Mouse (Mus musculus) brown adipose tissue, adult 24 weeks (tissue): Measurements from ENCODE around the gene H2-T24. TPM values are rescaled to one million over a fixed set of nuclear protein-coding genes. Genes with fewer than 3 reads are reported as not detected.
"Not testable (repeated sequence)": the region's sequence is repeated elsewhere in the genome, so short reads cannot be mapped to it uniquely, and the experiment has no call there.

Experiments
- H3K27ac ChIP-seq: fragments of 200-500 bp; replicated peaks from 2 replicates; pipeline ENCODE4 v1.5.1; 2012; ENCODE audit warnings: low read depth, mild to moderate bottlenecking, low read length
- H3K4me1 ChIP-seq: fragments of 200-500 bp; 2 replicates; pipeline ENCODE4 v1.6.1; 2012; ENCODE audit warnings: low read length, mixed read lengths; ENCODE audit not compliant: control insufficient read depth, insufficient read depth, insufficient read length
- H3K4me3 ChIP-seq: fragments of 200-500 bp; 2 replicates; pipeline ENCODE4 v1.5.1; 2012; ENCODE audit warnings: low read depth, mild to moderate bottlenecking, low read length, moderate library complexity; ENCODE audit not compliant: insufficient read depth
- polyA plus RNA-seq: library from polyadenylated mRNA; stranded (reverse); fragments of >200 nt; gene quantifications from 2 replicates; pipeline ENCODE4 v1.2.4, GENCODE M21; 2012; ENCODE audit not compliant: missing spikeins, insufficient read depth, insufficient read length

Gene H2-T24
- polyA plus RNA-seq, 1 experiment, result 3.3 TPM

DNA sequence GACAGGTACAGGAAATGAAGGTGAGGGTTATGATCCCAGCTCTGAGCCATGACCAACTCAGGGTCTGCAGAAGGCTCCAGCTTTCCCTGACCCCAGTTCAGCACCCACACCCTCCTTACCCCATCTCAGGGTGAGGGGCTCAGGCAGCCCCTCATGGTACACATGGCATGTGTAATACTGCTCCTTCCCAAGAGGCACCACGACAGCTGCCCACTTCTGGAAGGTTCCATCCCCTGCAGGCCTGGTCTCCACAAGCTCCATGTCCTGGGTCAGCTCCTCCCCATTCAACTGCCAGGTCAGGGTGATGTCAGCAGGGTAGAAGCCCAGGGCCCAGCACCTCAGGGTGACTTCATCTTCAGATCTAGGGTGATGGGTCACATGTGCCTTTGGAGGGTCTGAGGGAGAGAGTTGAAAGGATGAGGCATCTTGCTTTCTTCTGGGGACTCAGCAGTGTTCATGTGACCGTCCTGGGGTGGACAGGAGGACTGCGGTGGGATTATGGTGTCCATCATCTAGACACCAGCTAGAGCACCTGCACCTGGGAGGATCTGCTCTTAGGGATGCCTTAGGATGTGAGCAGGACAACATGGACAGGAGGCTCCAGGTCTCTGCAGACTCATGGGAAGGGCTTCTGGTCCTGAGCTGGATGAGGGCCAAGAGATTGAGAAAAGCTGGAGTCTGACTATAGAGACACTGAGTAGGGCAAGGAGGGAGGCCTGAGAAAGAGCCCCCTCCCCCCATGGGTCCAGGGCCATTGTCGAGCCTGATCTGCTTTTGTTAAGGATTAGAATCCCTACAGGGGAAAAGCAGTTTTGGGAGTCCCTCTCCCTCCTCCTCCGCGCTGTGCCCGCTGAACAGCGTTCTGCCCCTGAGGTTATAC is 10.6 kb upstream of the H2-T24 start:
- H3K4me3 ChIP-seq, result peak overlapping the region; percentile 80

DNA sequence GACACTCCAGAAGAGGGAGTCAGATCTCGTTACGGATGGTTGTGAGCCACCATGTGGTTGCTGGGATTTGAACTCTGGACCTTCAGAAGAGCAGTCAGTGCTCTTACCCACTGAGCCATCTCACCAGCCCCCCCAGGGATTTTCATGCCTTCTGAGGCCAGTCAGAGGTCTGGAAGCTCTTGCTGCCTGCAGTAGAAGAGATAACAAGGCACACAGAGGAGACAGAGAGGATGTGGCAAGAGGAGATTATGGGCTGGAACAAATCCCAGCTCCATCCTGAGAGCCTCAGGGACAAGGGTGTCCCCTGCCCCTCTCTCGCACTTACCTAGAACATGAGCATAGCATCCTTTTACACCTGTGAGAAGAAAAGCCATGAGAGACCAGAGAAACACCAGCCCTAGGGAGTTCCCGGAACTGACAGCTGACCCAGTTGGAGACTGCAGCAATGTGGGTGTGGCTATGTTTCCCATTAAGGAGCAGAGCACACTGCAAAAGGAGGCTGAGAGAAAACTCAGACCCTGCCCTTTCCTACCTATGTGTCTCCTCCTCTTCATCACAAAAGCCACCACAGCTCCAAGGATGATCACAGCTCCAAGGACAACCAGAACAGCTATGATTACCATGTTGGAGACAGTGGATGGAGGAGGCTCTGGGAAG is 9.8 kb upstream of the H2-T24 start:
- H3K27ac ChIP-seq, H3K4me3 ChIP-seq, H3K4me1 ChIP-seq: not testable (repeated sequence)

More for the DNA sequence above, 10.6 kb upstream of the H2-T24 start:
- H3K4me1 ChIP-seq, result not testable (repeated sequence)
- H3K27ac ChIP-seq, result 0 out of 2 replicates have a peak overlapping the region, but pooled peaks have one; percentile 20

DNA sequence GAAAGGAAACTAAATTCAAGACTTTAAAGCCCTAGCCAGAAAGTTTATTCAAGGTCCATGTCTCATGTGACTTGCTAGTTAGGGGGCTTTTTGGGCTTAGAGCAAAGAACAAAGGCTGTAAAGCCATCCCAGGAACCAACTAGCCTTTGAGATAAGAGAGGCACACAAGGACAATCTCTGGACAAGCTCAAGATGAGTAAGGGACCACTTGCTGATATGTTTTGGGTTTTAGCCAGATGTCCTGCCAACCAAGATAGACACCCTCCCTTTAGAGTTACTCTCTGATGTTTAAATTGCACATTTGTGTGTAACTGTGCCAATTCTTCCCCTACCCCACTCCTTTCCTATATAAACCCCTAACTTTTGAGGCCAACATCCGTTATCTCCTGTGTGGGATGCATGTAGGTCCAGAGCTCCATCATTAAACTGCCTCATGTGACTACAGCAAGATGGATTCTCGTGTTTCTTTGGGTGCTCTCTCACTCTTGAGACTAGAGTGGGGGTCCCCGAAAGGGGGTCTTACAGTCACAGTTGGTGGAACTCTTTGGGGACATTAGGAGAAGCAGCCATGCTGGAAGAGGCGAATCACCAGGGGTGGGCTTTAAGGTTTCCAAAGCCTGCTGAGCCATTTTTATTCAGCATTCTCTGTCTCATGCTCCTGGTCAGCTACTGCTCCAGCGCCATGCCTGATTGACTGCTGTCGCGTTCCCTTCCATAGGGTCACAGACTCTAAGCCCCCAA is 8.7 kb upstream of the H2-T24 start:
- Histone ChIP-seq H3K27ac (no peak overlapping the region), H3K4me1 (peaks cover 4% of the 10 kb centered on the region), H3K4me3 (no peak overlapping the region)

DNA sequence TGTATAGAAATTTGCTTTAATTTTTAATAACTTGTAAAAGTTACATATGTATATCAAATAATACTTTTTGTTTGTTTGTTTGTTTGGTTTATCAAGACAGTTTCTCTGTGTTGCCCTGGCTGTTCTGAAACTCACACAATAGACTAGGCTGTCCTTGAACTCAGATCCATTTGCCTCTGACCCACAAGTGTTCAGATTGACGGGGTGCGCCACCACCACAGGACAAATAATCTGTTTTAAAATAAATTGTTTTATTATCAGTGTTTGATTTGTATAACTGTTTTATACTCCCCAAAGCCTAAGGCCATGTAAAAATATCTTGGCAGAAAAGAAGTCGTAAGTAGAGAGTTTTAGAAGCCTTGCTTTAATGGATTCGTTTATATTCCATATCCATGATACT is 7.3 kb upstream of the H2-T24 start:
- Histone ChIP-seq H3K4me1 (peaks cover 11% of the 10 kb centered on the region), H3K27ac (no peak overlapping the region), H3K4me3 (no peak overlapping the region)

DNA sequence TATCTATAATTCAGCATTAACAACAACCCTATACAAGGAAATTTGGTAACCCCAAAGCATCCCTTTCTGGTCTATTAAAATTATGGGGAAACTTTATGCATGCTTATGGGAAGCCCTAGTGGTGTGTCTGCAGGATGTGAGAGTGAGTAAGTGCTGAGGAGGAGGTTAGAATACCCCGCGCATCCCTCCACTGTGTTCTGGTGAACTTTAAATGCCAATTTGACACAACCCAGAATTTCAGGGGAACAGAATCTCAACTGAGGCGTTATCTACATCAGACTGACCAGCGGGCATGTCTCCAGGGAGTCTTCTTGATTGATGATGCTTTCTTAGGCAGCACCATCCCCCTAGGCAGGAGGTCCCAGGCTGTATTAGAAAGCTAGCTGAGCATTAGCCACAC is 5.5 kb upstream of the H2-T24 start:
- peaks cover 14% of the 10 kb centered on the region for H3K4me1 ChIP-seq
- H3K27ac ChIP-seq, result no peak overlapping the region
- H3K4me3 ChIP-seq, result no peak overlapping the region

DNA sequence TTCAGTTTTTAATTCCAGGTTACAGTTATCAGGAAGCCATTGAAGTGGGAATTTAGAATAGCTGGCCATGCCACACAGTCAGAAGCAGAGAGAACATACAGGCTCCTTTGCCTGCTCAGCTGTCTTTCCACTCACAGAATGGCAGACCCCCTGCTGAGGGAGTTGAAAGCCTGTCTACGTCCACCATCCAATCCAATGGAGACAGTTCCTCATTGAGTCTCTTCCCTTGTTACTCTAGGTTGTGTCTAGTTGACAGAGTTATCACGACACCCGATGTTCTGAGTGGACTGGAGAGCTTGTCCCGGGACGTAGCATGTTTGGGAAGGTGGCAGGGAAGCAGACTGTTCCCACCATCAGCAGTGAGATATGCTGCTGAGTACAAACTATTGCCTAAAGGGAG is 4.8 kb upstream of the H2-T24 start:
- H3K27ac ChIP-seq, result no peak overlapping the region
- no peak overlapping the region for H3K4me3 ChIP-seq
- H3K4me1 ChIP-seq, result peaks cover 13% of the 10 kb centered on the region

DNA sequence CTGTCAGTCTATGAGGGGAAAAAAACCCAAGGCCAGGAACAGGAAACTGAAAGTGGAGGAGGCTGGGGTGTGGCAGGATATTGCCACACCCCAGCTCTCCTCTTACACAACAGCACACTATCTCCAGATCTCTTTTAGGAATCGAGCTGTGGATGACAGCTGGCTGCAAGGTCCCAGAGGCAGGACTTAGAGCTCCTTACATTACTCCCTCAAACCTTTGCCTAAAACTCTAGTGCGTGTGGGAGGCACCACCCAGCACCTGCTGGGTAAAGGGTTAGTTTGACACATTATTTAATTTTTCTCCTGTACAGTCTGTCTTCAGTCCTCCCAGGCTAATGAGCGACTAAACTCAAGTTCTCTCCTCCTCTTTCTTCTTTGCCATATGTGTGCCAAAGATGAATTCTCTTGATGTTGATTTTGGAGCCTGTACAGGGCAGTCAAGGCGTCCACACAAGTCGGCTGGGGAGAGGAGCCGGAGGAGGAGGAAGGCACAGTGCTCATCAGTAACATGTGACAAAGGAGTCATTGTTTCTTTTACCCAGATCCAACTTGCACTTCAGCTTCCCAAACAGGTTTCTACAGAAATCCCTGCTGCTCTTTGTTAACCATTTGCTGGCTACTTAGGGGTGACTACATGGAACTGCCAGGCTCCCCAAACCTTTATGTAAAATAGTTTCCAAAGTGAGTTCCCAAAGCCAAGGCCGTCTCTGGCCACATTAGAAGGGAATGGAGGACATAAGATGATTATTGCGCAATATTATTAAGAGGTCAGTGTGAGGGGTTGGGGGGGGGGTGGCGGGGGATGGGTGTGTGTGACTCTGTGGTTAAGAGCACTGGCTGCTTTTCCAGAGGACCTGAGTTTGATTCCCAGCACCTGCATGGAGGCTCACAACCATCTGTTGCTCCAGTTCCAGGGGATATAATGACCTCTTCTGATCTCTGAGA is 3.6 kb upstream of the H2-T24 start:
- Histone ChIP-seq H3K27ac (peak overlapping the region; percentile 84), H3K4me3 (peak overlapping the region; percentile 9; the same call in 1 of the 2 replicates), H3K4me1 (peaks cover 12% of the 10 kb centered on the region)

DNA sequence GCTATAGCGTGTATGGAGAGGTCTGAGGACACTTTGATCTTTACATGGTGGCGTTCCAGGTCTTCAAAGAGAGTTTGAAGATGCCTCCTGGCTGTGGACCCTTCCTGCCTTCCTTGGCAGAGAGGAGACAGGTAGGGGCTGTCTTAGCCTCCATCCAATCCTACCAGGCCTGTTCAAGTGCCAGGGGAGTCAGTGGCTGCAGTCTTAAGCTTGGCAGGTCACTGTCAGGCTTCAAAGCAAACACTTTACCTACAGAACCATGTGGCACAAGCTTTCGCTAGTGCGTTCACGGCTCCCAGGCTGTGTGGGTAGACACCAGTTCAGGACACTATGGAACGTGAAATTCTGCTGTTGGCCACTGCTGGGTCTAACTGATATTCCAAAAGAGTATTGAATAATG is 2.6 kb upstream of the H2-T24 start:
- H3K4me3 ChIP-seq, result no peak overlapping the region
- H3K27ac ChIP-seq, result peak overlapping the region; percentile 84; the same call in 1 of the 2 replicates
- peaks cover 12% of the 10 kb centered on the region for H3K4me1 ChIP-seq

DNA sequence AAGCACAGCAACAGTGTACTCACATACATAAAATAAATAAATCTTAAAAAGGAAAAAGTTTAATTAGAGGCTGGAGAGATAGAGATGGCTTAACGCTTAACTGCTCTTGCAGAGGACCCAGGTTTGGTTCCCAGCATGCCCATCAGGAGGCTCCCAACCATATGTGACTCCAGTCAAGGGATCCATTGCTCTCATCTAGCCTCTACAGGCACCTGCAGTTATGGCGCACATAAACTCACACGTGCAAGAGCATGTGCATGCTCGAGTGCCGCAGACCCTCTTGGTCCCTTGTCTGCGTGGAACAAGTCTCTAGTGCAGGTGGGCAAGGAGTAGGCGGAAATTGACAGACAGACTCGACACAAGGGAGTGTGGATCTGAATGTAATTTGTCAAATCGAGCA is 1.7 kb upstream of the H2-T24 start:
- Histone ChIP-seq H3K4me1 (peaks cover 12% of the 10 kb centered on the region), H3K27ac (no peak overlapping the region), H3K4me3 (no peak overlapping the region)

DNA sequence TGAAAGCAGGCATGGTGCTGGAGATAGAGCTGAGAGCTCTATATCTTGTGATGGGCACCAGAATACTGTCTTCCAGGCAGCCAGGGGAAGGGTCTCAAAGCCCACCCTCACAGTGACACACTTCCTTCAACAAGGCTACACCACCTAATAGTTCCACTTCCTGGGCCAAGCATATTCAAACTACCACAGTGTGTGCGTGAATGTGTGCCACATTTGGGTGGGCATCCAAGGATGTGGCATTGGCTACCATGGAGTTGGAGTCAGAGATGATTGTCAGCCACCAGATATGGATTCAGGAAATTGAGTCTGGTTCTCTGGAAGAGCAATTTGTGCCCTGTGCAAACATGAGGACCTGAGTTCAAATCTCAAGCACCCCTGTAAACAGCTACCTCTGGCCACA is 949 bp upstream of the H2-T24 start:
- Histone ChIP-seq H3K4me1 (peaks cover 12% of the 10 kb centered on the region), H3K27ac (peak overlapping the region; percentile 93), H3K4me3 (no peak overlapping the region)

DNA sequence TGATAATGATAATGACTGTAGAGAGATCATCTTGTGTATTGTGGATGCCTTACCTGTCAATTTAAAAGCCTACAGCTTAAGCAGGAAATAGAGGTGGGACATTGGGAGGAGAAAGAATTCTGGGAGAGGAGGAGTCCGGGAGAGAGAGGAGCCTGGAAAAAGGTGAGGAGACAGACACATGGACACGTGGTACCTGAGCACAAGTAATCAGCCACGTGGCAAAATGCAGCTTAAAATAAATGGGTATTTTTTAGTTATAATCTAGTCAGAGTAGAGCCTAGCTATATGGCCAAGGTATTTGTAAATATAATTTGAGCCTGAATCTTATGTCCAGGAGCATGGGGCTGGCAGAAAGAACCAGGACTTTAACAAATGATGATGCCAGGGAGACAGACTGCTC is 841 bp downstream of the H2-T24 start:
- H3K27ac ChIP-seq, result peak overlapping the region; percentile 95
- peak overlapping the region; percentile 63 for H3K4me3 ChIP-seq
- H3K4me1 ChIP-seq, result peaks cover 12% of the 10 kb centered on the region

DNA sequence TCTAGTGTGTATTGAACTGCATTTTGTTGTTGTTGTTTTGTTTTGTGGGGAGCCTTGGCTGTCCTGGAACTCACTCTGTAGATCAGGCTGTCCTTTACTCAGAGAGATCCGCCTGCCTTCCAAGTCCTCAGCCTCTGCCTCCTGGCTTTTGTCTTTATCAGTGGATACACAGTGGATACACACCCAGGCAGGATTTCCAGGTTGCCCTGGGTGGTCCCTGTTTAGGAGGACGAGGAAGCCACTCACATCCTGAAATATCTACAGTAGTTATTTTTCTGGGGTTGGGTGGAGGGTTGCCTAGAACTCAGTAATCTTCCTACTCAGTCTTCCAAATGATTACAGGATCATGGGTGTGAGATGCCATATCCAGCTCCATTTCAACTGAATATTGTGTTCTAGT is 1.4 kb downstream of the H2-T24 start:
- peak overlapping the region; percentile 23; the same call in 1 of the 2 replicates for H3K4me3 ChIP-seq
- no peak overlapping the region; the same call in 1 of the 2 replicates for H3K27ac ChIP-seq
- H3K4me1 ChIP-seq, result peaks cover 9% of the 10 kb centered on the region

DNA sequence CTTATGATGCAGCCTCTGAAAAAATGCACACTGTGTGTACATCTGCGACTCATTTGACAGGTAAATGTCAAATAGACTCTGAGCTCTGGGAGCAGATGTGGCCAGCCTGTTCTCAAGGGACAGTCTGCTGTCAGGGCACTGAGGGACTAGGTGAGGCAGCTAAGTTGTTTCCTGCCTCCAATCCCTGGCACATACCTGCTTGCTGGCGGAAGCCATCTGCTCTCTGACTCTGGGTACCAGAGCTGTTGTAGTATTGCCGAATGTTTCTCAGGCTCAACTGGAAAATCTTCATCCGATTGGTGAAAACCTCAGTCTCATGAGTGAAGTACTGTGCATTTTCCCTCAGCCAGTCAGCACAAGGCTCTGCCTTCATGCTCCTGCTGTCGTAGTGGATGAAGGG is 3.3 kb downstream of the H2-T24 start:
- no peak overlapping the region for H3K4me3 ChIP-seq
- H3K27ac ChIP-seq, result no peak overlapping the region
- H3K4me1 ChIP-seq, result peaks cover 3% of the 10 kb centered on the region

DNA sequence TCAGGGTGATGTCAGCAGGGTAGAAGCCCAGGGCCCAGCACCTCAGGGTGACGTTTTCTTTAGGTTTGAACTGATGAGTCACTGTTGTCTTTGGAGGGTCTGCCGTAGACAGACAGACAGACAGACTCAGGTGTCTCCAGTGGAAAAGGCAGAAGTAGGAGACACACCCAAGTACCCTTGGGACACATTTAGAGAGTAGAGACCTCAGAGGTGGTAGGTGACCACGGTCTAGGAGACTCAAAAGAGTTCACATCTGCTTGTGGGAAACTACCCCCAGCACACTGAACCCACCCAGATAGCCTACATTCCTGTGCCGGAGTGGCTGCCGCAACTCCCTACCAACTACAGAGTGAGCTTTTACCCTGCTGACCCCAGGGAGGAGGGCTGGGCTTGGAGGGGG is 5.4 kb downstream of the H2-T24 start:
- no peaks in the 10 kb centered on the region for H3K4me1 ChIP-seq
- no peak overlapping the region for H3K27ac ChIP-seq
- no peak overlapping the region for H3K4me3 ChIP-seq
